Mouse (Mus musculus) myocyte (in vitro differentiated cells): ENCODE measurements around the gene Vwa8. TPM values are rescaled to one million over a fixed set of nuclear protein-coding genes. Genes with fewer than 3 reads are reported as not detected.

Source experiments
- H3K27me3 ChIP-seq: one replicate; pipeline ENCODE4 v1.6.1; 2011; ENCODE audit not compliant: control insufficient read depth, insufficient read depth, insufficient read length
- H3K36me3 ChIP-seq: one replicate; pipeline ENCODE4 v1.6.1; 2011; ENCODE audit not compliant: control insufficient read depth, insufficient read depth
- H3K4me2 ChIP-seq: one replicate; pipeline ENCODE4 v1.6.1; 2011; ENCODE audit warnings: low read depth, control low read depth
- H3K4me3 ChIP-seq: one replicate; pipeline ENCODE4 v1.5.1; 2011; ENCODE audit warnings: mild to moderate bottlenecking, control low read depth, moderate library complexity
- H3K79me2 ChIP-seq: one replicate; pipeline ENCODE4 v1.6.1; 2011; ENCODE audit not compliant: control insufficient read depth, insufficient read depth
- H3ac ChIP-seq: one replicate; pipeline ENCODE4 v1.6.1; 2011; ENCODE audit not compliant: control insufficient read depth, insufficient read length
- CEBPB ChIP-seq: IDR thresholded peaks from 2 replicates; pipeline ENCODE4 v1.6.1; 2011; ENCODE audit warnings: mild to moderate bottlenecking, moderate library complexity; ENCODE audit not compliant: poor library complexity, insufficient read depth, severe bottlenecking
- E2F4 ChIP-seq: IDR thresholded peaks from one replicate; pipeline ENCODE4 v1.6.1; 2011; ENCODE audit warnings: mild to moderate bottlenecking, control low read depth, moderate library complexity; ENCODE audit not compliant: insufficient read depth
- MAX ChIP-seq: IDR thresholded peaks from one replicate; pipeline ENCODE4 v1.6.1; 2011; ENCODE audit warnings: low read depth, mild to moderate bottlenecking, control low read depth
- MYOD1 ChIP-seq, 3 experiments: IDR thresholded peaks; one replicate each; pipeline ENCODE4 v1.6.1; 2011; ENCODE audit warnings: control low read depth in 2 of 3, low read depth in 2 of 3, mild to moderate bottlenecking in 2 of 3, moderate library complexity in 1 of 3; ENCODE audit not compliant: insufficient read length in 2 of 3, control insufficient read depth in 1 of 3
- MYOG ChIP-seq, 3 experiments: IDR thresholded peaks; one replicate each; pipeline ENCODE4 v1.6.1; 2011; ENCODE audit warnings: control low read depth in 2 of 3, low read depth in 2 of 3, mild to moderate bottlenecking in 2 of 3; ENCODE audit not compliant: insufficient read length in 2 of 3, control insufficient read depth in 1 of 3, insufficient read depth in 1 of 3
- POLR2A ChIP-seq: IDR thresholded peaks from one replicate; pipeline ENCODE4 v1.6.1; 2011; ENCODE audit warnings: low read depth, mild to moderate bottlenecking, control low read depth, moderate library complexity; ENCODE audit not compliant: insufficient read length
- POLR2AphosphoS2 ChIP-seq: IDR thresholded peaks from one replicate; pipeline ENCODE4 v1.6.1; 2011; ENCODE audit warnings: low read depth, control low read depth; ENCODE audit not compliant: insufficient read length
- REST ChIP-seq: IDR thresholded peaks from one replicate; pipeline ENCODE4 v1.6.1; 2011; ENCODE audit warnings: mild to moderate bottlenecking, control low read depth, moderate library complexity; ENCODE audit not compliant: insufficient read depth, insufficient read length
- SRF ChIP-seq: IDR thresholded peaks from one replicate; pipeline ENCODE4 v1.6.1; 2011; ENCODE audit warnings: low read depth; ENCODE audit not compliant: control insufficient read depth, insufficient read length
- TCF12 ChIP-seq: IDR thresholded peaks from one replicate; pipeline ENCODE4 v1.6.1; 2011; ENCODE audit warnings: mild to moderate bottlenecking, control low read depth; ENCODE audit not compliant: poor library complexity, insufficient read depth, severe bottlenecking
- TCF3 ChIP-seq: IDR thresholded peaks from one replicate; pipeline ENCODE4 v1.6.1; 2011; ENCODE audit warnings: low read depth, control low read depth; ENCODE audit not compliant: insufficient read length
- USF1 ChIP-seq: IDR thresholded peaks from one replicate; pipeline ENCODE4 v1.6.1; 2011; ENCODE audit warnings: low read depth, mild to moderate bottlenecking, control low read depth, moderate library complexity
- polyA plus RNA-seq: library from polyadenylated mRNA; unstranded; fragments of >200 nt; fragmentation: generic; extraction: Trizol; gene quantifications from one replicate; pipeline ENCODE4 v1.2.1, GENCODE M21; 2012; ENCODE audit warnings: missing spikeins

The Vwa8 gene
- polyA plus RNA-seq, 1 experiment: 20.1 TPM

DNA sequence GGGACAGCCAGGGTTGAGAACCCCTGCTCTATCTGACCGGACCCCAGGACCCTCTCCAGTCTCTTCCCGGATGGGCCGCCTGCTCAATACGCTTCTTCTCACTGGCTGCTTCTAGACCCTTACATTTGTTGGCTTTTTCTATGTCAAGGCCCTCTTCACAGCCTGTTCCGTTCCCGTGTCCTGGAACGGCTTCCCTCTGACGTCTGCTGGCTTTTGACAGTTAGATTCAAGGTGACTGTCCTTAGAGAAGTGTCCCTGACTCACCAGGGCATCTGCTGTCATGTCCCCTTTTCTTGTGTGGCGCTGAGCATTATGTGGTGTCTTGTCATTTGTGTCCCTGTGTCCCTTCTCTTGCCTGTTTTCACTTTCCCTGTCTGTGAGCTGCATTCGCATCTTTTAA, 121.8 kb downstream of the Vwa8 start:
- H3K4me3 ChIP-seq: no peak overlapping the region
- H3K27me3 ChIP-seq: no peaks in the 10 kb centered on the region
- no peaks in the 10 kb centered on the region for H3K79me2 ChIP-seq
- H3ac ChIP-seq: no peak overlapping the region
- H3K4me2 ChIP-seq: no peak overlapping the region
- no peaks in the 10 kb centered on the region for H3K36me3 ChIP-seq
- no peak for TF ChIP-seq SRF
- no peak for TF ChIP-seq CEBPB
- no peak for TF ChIP-seq MYOG (IDR thresholded peaks at IDR 0.05; ENCODE audit: control insufficient read depth in 1 of 3, insufficient read depth in 1 of 3, insufficient read length in 2 of 3, low read depth in 2 of 3)
- no peak for TF ChIP-seq E2F4
- no peak for TF ChIP-seq POLR2AphosphoS2
- TF ChIP-seq MYOD1 (IDR thresholded peaks at IDR 0.05; ENCODE audit: control insufficient read depth in 1 of 3, insufficient read length in 2 of 3, low read depth in 2 of 3): no peak
- TF ChIP-seq TCF12: no peak
- TF ChIP-seq REST: no peak
- TF ChIP-seq USF1: no peak
- TF ChIP-seq TCF3: no peak

DNA sequence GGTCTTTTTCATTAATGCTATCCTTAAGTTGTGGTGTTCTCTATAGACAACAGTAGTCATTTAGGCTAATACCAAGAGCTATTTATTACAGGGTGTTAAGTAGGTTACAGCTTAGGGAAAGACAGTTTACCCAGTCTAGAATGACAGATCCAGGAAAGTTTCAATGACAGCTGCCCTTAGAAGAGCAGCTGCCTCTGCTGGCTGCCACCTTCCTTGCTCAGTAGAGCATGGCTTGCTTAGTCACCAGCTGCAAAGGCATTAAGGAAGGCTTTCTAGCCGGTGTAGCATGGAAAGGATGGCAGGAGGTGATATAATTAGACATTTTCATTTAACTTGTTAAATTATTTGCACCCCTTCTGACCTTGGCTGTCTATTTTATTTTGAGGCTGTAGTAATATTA, 123.6 kb downstream of the Vwa8 start:
- TF ChIP-seq SRF (no peak), POLR2AphosphoS2 (no peak), TCF12 (peak; percentile 45), REST (no peak), MYOD1 (IDR thresholded peaks at IDR 0.05; ENCODE audit: control insufficient read depth in 1 of 3, insufficient read length in 2 of 3, low read depth in 2 of 3) (peak; percentile 63 to 93 (median 85)), MAX (no peak), MYOG (IDR thresholded peaks at IDR 0.05; ENCODE audit: control insufficient read depth in 1 of 3, insufficient read depth in 1 of 3, insufficient read length in 2 of 3, low read depth in 2 of 3) (peak in 2 of 3 experiments; percentile 57 to 87), USF1 (no peak), TCF3 (no peak), POLR2A (no peak), CEBPB (no peak), E2F4 (no peak)
- Histone ChIP-seq H3K4me3 (no peak overlapping the region), H3K36me3 (no peaks in the 10 kb centered on the region), H3K27me3 (no peaks in the 10 kb centered on the region), H3K79me2 (no peaks in the 10 kb centered on the region), H3ac (no peak overlapping the region), H3K4me2 (no peak overlapping the region)

DNA sequence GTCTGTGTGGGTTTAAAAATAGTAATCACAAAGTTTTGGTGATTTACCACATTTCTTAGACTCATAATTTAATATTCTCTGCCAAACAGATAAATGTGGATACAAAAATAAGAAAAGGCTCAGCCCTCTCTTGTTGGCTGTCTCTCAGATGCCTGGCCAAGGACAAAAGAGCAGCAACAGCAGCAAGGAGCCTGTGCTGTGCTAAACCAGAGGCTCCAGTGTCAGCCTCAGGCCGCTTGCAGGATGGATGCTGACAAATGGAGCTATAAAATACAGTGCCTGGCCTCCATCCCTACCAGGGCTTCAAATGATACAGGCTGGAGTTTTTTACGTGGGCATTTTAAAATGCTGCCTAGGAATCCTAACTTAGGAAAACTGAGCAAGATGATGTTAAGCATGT, 134.3 kb downstream of the Vwa8 start:
- no peak overlapping the region for H3K4me3 ChIP-seq
- no peaks in the 10 kb centered on the region for H3K79me2 ChIP-seq
- H3K4me2 ChIP-seq: no peak overlapping the region
- H3ac ChIP-seq: no peak overlapping the region
- TF ChIP-seq MAX (no peak), MYOG (IDR thresholded peaks at IDR 0.05; ENCODE audit: control insufficient read depth in 1 of 3, insufficient read depth in 1 of 3, insufficient read length in 2 of 3, low read depth in 2 of 3) (no peak), POLR2A (no peak), USF1 (no peak), POLR2AphosphoS2 (no peak), TCF3 (no peak), CEBPB (no peak), TCF12 (no peak), MYOD1 (IDR thresholded peaks at IDR 0.05; ENCODE audit: control insufficient read depth in 1 of 3, insufficient read length in 2 of 3, low read depth in 2 of 3) (no peak), E2F4 (no peak), SRF (no peak), REST (no peak)
- no peaks in the 10 kb centered on the region for H3K36me3 ChIP-seq
- H3K27me3 ChIP-seq: no peaks in the 10 kb centered on the region

DNA sequence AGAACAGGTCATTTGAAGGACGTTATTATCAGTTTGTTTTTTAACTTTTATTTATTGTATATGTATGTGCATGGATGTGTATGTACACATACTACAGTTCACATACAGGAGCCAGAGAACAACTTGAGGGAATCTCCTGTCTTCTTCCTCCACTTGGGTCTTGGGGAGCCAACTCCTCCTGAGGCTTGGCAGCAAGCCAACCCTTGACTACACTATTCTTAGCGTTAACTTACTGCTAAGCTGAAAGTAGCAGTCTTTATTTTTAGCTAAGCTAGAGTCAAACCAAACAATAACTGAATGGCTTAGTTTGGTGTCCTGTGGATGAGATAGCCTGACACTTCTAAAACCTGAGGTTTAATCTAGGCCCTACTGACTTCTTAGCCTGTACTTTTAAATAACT, 135.4 kb downstream of the Vwa8 start:
- H3K4me2 ChIP-seq: no peak overlapping the region
- H3K36me3 ChIP-seq: no peaks in the 10 kb centered on the region
- TF ChIP-seq MYOD1 (IDR thresholded peaks at IDR 0.05; ENCODE audit: control insufficient read depth in 1 of 3, insufficient read length in 2 of 3, low read depth in 2 of 3) (no peak), USF1 (no peak), POLR2AphosphoS2 (no peak), TCF3 (no peak), MYOG (IDR thresholded peaks at IDR 0.05; ENCODE audit: control insufficient read depth in 1 of 3, insufficient read depth in 1 of 3, insufficient read length in 2 of 3, low read depth in 2 of 3) (no peak), MAX (no peak), POLR2A (no peak), TCF12 (no peak), SRF (no peak), CEBPB (no peak), REST (no peak), E2F4 (no peak)
- H3K4me3 ChIP-seq: no peak overlapping the region
- H3ac ChIP-seq: no peak overlapping the region
- no peaks in the 10 kb centered on the region for H3K79me2 ChIP-seq
- no peaks in the 10 kb centered on the region for H3K27me3 ChIP-seq
